Mouse (Mus musculus): Measurements from ENCODE around the gene Pde7b. TPM values are rescaled to one million over a fixed set of nuclear protein-coding genes. Genes with fewer than 3 reads are reported as not detected.
A peak's percentile ranks its signal among the peaks of the same experiment; 100 is the strongest.

Gene Pde7b
- total RNA-seq, 2 experiments from 2014 or later = 1.9 to 2.2 TPM

- no peak for ATAC-seq (replicated peaks; ENCODE audit: poor library complexity)
These were observed 1.4 kb downstream of the Pde7b start for GRCm38 (mm10) chr10:20723521-20723915.

GRCm38 (mm10) chr10:20722651-20723520 lies 2.0 kb downstream of the Pde7b start:
- ATAC-seq (replicated peaks; ENCODE audit: poor library complexity) = no peak

GRCm38 (mm10) chr10:20719201-20719600 lies 5.7 kb downstream of the Pde7b start:
- ATAC-seq (replicated peaks; ENCODE audit: poor library complexity) = peak; percentile 62

GRCm38 (mm10) chr10:20700633-20701032 lies 24.2 kb downstream of the Pde7b start:
- ATAC-seq (replicated peaks; ENCODE audit: poor library complexity) = no peak

- no peak for ATAC-seq (replicated peaks; ENCODE audit: poor library complexity)
These were observed 25.0 kb downstream of the Pde7b start for GRCm38 (mm10) chr10:20699874-20700273.

GRCm38 (mm10) chr10:20695637-20696036 lies 29.2 kb downstream of the Pde7b start:
- ATAC-seq (replicated peaks; ENCODE audit: poor library complexity) = no peak

- ATAC-seq (replicated peaks; ENCODE audit: poor library complexity) = no peak
These were observed 34.9 kb downstream of the Pde7b start for GRCm38 (mm10) chr10:20690002-20690401.

- no peak for ATAC-seq (replicated peaks; ENCODE audit: poor library complexity)
These were observed 40.7 kb downstream of the Pde7b start for GRCm38 (mm10) chr10:20684151-20684550.

GRCm38 (mm10) chr10:20680986-20681385 lies 43.9 kb downstream of the Pde7b start:
- peak; percentile 84 for ATAC-seq (replicated peaks; ENCODE audit: poor library complexity)

- ATAC-seq (replicated peaks; ENCODE audit: poor library complexity) = no peak
These were observed 49.6 kb downstream of the Pde7b start for GRCm38 (mm10) chr10:20675321-20675720.

- ATAC-seq (replicated peaks; ENCODE audit: poor library complexity) = no peak
These were observed 51.1 kb downstream of the Pde7b start for GRCm38 (mm10) chr10:20673798-20674197.

GRCm38 (mm10) chr10:20672591-20672990 lies 52.3 kb downstream of the Pde7b start:
- no peak for ATAC-seq (replicated peaks; ENCODE audit: poor library complexity)

- no peak for ATAC-seq (replicated peaks; ENCODE audit: poor library complexity)
These were observed 53.3 kb downstream of the Pde7b start for GRCm38 (mm10) chr10:20671621-20672020.

GRCm38 (mm10) chr10:20670541-20670940 lies 54.3 kb downstream of the Pde7b start:
- ATAC-seq (replicated peaks; ENCODE audit: poor library complexity) = no peak

- no peak for ATAC-seq (replicated peaks; ENCODE audit: poor library complexity)
These were observed 55.4 kb downstream of the Pde7b start for GRCm38 (mm10) chr10:20669467-20669866.

GRCm38 (mm10) chr10:20668577-20668976 lies 56.3 kb downstream of the Pde7b start:
- ATAC-seq (replicated peaks; ENCODE audit: poor library complexity) = no peak

GRCm38 (mm10) chr10:20666655-20667054 lies 58.2 kb downstream of the Pde7b start:
- peak; percentile 66 for ATAC-seq (replicated peaks; ENCODE audit: poor library complexity)

GRCm38 (mm10) chr10:20662951-20663350 lies 61.9 kb downstream of the Pde7b start:
- peak; percentile 86 for ATAC-seq (replicated peaks; ENCODE audit: poor library complexity)

GRCm38 (mm10) chr10:20661684-20662083 lies 63.2 kb downstream of the Pde7b start:
- ATAC-seq (replicated peaks; ENCODE audit: poor library complexity) = no peak

GRCm38 (mm10) chr10:20659718-20660117 lies 65.2 kb downstream of the Pde7b start:
- ATAC-seq (replicated peaks; ENCODE audit: poor library complexity) = no peak

- no peak for ATAC-seq (replicated peaks; ENCODE audit: poor library complexity)
These were observed 65.6 kb downstream of the Pde7b start for GRCm38 (mm10) chr10:20659268-20659667.

- ATAC-seq (replicated peaks; ENCODE audit: poor library complexity) = no peak
These were observed 66.2 kb downstream of the Pde7b start for GRCm38 (mm10) chr10:20658716-20659115.

All from megakaryocyte progenitor cell, adult 5-6 weeks (primary cell).